Mouse (Mus musculus) forebrain, embryonic 16.5 days (tissue): ENCODE results near the gene Arsg. TPM values are rescaled to one million over a fixed set of nuclear protein-coding genes. Genes with fewer than 3 reads are reported as not detected.

Experiments
- ATAC-seq: fragments of 200-750 bp; cut with Nextera tagmentation; 2 replicates; pipeline ENCODE4 v1.8.0; 2017; ENCODE audit warnings: mild to moderate bottlenecking, moderate library complexity
- H3K27ac ChIP-seq: fragments of 300-500 bp; sonication (generic); 2 replicates; pipeline ENCODE4 v1.5.1; 2014; ENCODE audit warnings: low read length, control low read depth
- H3K27me3 ChIP-seq: fragments of 300-500 bp; sonication (generic); replicated peaks from 2 replicates; pipeline ENCODE4 v1.6.1; 2014; ENCODE audit warnings: low read length; ENCODE audit not compliant: control insufficient read depth, insufficient read depth
- H3K36me3 ChIP-seq: fragments of 300-500 bp; sonication (generic); 2 replicates; pipeline ENCODE4 v1.6.1; 2014; ENCODE audit not compliant: control insufficient read depth, insufficient read depth
- H3K4me1 ChIP-seq: fragments of 300-500 bp; sonication (generic); replicated peaks from 2 replicates; pipeline ENCODE4 v1.6.1; 2014; ENCODE audit warnings: low read length; ENCODE audit not compliant: control insufficient read depth, insufficient read depth
- H3K4me2 ChIP-seq: fragments of 300-500 bp; sonication (generic); 2 replicates; pipeline ENCODE4 v1.6.1; 2014; ENCODE audit warnings: mild to moderate bottlenecking, low read length, control low read depth
- H3K4me3 ChIP-seq: fragments of 300-500 bp; sonication (generic); replicated peaks from 2 replicates; pipeline ENCODE4 v1.5.1; 2014; ENCODE audit warnings: mild to moderate bottlenecking, low read length, control low read depth
- H3K9ac ChIP-seq: fragments of 300-500 bp; sonication (generic); replicated peaks from 2 replicates; pipeline ENCODE4 v1.6.1; 2014; ENCODE audit warnings: low read depth, low read length, control low read depth
- H3K9me3 ChIP-seq: fragments of 300-500 bp; sonication (generic); 2 replicates; pipeline ENCODE4 v1.6.1; 2016; ENCODE audit warnings: low read length; ENCODE audit not compliant: control insufficient read depth
- WGBS: fragments of 180-500 bp; shearing (Covaris S2); extraction: QIAGEN DNeasy Blood & Tissue Kit; methylation state at CpG from one replicate; pipeline ENCODE4 v1.1.7; 2014; 5-methylcytosine and 5-hydroxymethylcytosine counted together
- polyA plus RNA-seq: library from polyadenylated mRNA; unstranded; fragments of >200 nt; fragmentation: Nextera tagmentation; extraction: Ambion mirVana; gene quantifications from 2 replicates; pipeline ENCODE4 v1.2.1, GENCODE M21; 2015

Arsg gene
- polyA plus RNA-seq, 1 experiment from 2014 or later: 4.1 TPM

DNA sequence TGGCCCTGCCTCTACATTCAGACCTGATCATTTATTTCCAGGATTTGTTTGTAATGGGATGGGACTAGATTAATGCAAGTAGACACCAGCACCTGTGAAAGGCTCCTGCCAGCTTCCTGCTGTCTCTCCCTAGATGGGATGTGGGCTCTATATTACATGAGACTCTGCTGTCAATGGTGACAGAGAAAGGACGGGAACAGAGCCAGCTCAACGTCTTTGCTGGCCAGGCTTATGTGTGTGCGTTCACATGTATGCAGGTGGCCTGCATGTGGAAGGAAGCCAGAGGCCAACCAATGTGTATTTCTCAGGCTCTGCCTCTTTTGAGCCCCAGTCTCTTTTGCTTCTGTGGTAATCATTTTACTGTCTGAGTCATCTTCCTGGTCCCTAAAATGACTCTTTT lies 105.4 kb downstream of the Arsg start:
- 58% methylated on average over 3 of the region's 3 CpGs for WGBS
- no peaks in the 10 kb centered on the region for H3K27me3 ChIP-seq

DNA sequence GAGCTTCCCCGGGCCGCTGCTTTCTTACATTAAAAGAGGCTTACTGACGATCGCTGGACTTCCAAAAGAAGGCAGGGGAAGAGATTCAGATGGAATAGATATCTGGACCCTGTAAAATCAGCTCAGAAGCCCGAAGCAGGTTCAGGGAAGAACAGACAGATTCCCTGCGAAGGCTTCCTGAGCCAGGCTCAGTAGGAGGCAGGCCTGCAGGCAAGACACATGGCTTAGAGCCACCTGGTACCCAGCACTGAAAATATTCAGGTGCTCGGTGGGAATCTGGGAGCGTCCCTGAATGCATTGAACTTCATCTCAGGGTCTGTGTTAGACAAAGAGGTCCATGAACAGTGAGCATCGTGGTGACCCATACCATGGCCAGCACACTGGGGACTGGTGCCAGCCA lies 106.8 kb downstream of the Arsg start:
- Histone ChIP-seq H3K36me3 (no peaks in the 10 kb centered on the region), H3K4me1 (peaks cover 22% of the 10 kb centered on the region), H3K9ac (no peak overlapping the region), H3K4me2 (no peak overlapping the region), H3K27ac (no peak overlapping the region), H3K4me3 (no peak overlapping the region), H3K9me3 (no peaks in the 10 kb centered on the region), H3K27me3 (no peaks in the 10 kb centered on the region)
- WGBS: 79% methylated on average over 9 of the region's 9 CpGs
- no peak for ATAC-seq

More for the DNA sequence above, 105.4 kb downstream of the Arsg start:
- Histone ChIP-seq H3K9ac (no peak overlapping the region), H3K4me3 (no peak overlapping the region), H3K27ac (no peak overlapping the region), H3K36me3 (no peaks in the 10 kb centered on the region), H3K9me3 (no peaks in the 10 kb centered on the region), H3K4me2 (no peak overlapping the region), H3K4me1 (peaks cover 23% of the 10 kb centered on the region)
- ATAC-seq: no peak

DNA sequence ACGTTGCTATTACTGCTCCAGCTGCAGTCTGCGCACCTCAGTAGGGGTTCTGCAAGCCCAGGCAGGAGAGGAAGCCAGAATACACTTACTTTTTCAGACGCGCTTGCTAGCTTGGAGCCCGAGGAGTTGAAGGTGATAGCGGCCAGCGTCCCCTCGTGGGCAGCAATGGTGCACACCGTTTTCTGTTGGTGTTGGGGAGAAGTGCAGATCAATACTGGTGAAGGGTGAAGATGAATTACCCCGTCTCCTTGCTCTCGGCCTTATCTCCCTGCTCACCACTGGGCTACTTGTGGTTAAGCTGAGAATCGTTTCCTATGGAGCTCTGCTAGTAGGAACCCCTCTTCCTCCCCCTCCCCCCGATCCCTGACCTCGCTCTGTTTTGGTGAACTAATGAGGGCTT lies 110.8 kb downstream of the Arsg start:
- Histone ChIP-seq H3K27me3 (no peaks in the 10 kb centered on the region), H3K4me2 (no peak overlapping the region), H3K36me3 (no peaks in the 10 kb centered on the region), H3K4me3 (no peak overlapping the region), H3K4me1 (0 out of 2 replicates have a peak, but pooled peaks cover 2% of the 10 kb centered on the region), H3K9me3 (no peaks in the 10 kb centered on the region), H3K9ac (no peak overlapping the region), H3K27ac (no peak overlapping the region)
- 84% methylated on average over 14 of the region's 14 CpGs for WGBS
- ATAC-seq: no peak

DNA sequence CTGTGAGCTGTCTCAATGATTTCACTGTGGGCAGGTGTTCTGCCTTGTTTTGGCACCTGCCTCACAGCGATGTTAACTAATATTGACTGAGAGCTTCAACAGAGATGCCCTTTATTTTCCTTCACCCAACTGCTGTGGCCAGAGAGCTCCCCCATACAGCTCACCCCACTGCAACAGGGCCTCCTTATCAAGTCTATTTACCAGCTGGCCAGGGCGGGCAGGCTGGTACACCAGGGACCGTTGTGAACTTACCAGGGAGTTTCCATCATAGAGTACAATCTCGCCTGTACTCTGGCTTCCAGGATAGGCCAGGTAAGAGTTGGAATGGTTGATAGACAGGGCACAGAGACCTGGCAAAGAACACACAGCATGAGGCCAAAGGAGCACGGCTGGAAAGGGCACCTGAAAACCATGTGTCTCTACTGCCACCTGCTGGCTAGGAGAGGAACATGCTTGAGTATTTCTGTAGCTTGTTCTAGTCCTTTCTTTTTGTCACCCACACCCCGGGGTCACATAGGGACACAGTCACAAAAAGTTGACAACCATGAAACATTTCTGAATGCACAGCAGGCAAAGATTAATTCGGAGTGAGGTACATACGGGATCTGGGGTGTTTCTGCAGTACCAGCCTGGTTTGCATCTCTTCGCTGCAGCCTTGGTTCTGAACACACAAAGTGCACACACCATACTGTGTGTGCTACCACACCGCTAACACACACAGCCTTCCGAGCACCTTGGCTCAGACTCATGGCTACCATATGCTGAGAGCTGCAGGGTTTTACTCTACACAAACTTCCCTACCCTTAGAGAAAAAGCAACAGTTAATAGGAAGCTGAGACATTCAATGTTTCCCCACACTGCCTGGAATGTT lies 111.9 kb downstream of the Arsg start:
- no peak overlapping the region for H3K4me3 ChIP-seq
- no peak overlapping the region for H3K4me2 ChIP-seq
- H3K9me3 ChIP-seq: no peaks in the 10 kb centered on the region
- H3K36me3 ChIP-seq: no peaks in the 10 kb centered on the region
- 0 out of 2 replicates have a peak, but pooled peaks cover 2% of the 10 kb centered on the region for H3K4me1 ChIP-seq
- H3K9ac ChIP-seq: no peak overlapping the region
- WGBS: 47% methylated on average over 11 of the region's 11 CpGs
- peak; percentile 56 for ATAC-seq
- H3K27me3 ChIP-seq: no peaks in the 10 kb centered on the region
- no peak overlapping the region for H3K27ac ChIP-seq

DNA sequence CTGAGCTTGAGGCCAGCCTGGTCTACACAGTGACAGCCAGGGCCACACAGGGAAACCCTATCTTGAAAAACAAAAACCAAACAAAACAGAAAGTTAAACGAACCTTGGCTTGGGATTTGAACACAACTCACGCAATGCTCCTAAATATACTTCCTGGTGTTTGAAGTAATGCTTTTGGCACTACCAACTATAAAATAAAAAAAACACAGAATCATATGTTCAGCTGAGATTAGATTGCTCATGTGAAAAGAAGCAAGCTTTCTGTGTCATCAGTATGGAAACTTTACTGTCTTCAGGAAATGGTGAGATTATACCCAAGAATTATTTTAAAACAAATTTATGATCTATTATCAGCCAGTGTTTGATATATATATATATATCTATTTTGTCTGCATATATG lies 113.2 kb downstream of the Arsg start:
- H3K36me3 ChIP-seq: no peaks in the 10 kb centered on the region
- H3K27me3 ChIP-seq: no peaks in the 10 kb centered on the region
- WGBS: 69% methylated on average over 2 of the region's 2 CpGs
- no peak overlapping the region for H3K9ac ChIP-seq
- ATAC-seq: no peak
- H3K9me3 ChIP-seq: no peaks in the 10 kb centered on the region
- 0 out of 2 replicates have a peak, but pooled peaks cover 2% of the 10 kb centered on the region for H3K4me1 ChIP-seq
- no peak overlapping the region for H3K4me3 ChIP-seq
- no peak overlapping the region for H3K27ac ChIP-seq
- H3K4me2 ChIP-seq: no peak overlapping the region

DNA sequence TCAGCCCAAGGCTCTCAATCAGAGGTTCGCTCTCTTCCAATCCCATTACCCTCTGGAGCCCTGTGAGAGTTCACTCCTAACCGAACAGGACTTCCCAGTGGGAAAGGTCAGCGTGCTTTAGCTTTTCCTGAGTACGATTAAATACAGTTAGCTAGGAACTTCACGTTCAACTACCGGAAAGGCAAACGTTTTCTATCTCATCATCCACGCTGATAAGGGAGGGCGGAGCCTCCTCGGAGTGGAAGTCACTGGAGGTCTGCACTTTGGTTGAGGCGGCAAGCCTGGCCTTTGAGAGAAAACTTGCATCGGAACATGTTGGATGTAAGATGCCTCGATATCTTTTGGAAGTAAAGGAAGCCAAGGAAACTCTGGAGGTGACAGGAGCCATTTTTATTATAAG lies 113.8 kb downstream of the Arsg start:
- no peak overlapping the region for H3K27ac ChIP-seq
- H3K4me2 ChIP-seq: no peak overlapping the region
- H3K27me3 ChIP-seq: no peaks in the 10 kb centered on the region
- no peaks in the 10 kb centered on the region for H3K9me3 ChIP-seq
- H3K4me1 ChIP-seq: 0 out of 2 replicates have a peak, but pooled peaks cover 2% of the 10 kb centered on the region
- 71% methylated on average over 13 of the region's 13 CpGs for WGBS
- H3K4me3 ChIP-seq: no peak overlapping the region
- no peak for ATAC-seq
- no peaks in the 10 kb centered on the region for H3K36me3 ChIP-seq
- no peak overlapping the region for H3K9ac ChIP-seq

DNA sequence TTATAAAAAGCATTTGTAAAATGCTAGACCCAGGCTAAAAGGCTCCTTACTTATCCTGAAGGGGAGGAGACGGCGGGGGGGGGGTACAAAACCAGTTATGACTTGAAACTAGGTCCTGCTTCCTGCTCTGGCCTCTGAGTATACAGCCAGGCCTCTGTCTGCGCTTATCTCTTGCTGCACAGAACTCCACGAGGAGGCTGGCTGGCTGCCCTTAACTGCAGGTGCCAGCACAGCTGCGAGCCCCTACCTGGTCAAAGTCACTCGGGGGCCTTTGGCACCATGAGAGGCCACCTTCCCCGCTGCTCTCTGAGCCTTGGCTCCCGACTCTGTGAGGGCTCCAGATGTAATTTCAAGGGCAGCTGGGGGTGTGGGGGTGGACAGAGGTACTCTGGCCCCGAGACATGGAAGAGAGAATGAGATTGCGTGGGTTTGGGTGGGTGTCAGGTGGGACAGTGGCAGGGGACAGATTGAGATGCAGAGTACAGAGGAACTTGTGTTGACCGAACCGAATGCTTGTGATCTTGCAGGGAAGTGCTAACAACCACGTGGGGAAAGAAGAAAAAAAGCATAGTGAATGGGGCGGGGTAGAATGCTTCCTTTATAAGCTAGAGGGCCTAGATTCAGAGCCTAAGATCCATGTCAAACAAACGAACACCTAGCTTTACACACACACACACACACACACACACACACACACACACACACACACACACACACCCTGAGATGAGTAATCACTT lies 114.6 kb downstream of the Arsg start:
- ATAC-seq: no peak
- Histone ChIP-seq H3K36me3 (no peaks in the 10 kb centered on the region), H3K27me3 (no peaks in the 10 kb centered on the region), H3K4me1 (0 out of 2 replicates have a peak, but pooled peaks cover 2% of the 10 kb centered on the region), H3K27ac (no peak overlapping the region), H3K9ac (no peak overlapping the region), H3K4me3 (no peak overlapping the region), H3K9me3 (no peaks in the 10 kb centered on the region), H3K4me2 (no peak overlapping the region)
- 76% methylated on average over 15 of the region's 15 CpGs for WGBS

DNA sequence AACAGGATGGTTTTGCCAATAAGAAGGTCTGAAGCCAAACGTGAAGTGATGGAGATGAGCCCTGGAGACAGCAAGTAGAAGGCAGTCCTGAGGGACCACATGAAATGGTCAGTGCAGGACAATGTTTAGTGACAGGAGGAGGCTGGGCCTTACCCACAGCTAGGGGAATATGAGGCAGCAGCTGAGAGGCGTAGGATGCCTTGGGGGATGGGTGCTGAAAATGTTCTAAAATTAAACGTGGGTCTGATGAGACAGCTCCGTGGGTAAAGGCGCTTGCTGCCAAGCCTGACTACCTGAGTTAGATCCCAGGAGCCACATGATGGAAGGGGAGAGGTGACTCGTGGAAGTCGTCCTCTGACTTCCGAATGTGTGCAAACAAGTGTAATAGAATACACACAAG lies 116.8 kb downstream of the Arsg start:
- no peaks in the 10 kb centered on the region for H3K9me3 ChIP-seq
- ATAC-seq: no peak

DNA sequence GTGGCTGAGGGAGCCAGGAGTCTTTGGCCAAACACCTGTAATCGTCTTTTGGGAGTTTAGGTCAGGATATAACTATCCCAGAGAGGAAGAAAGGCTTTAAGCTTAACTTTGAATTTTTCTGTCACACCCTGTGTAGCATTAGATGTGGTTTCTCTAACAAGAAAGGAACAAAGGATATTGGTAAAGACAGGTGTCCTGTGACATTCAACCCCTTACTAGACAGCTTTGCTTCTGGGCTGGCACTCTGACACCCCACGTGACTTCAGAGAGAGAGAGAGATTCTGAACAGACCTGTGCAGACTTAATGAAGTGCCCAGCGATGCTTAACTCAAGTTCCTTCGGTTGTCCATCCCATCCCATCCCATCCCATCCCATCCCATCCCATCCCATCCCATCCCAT lies 118.3 kb downstream of the Arsg start:
- Histone ChIP-seq H3K27ac (no peak overlapping the region), H3K9me3 (no peaks in the 10 kb centered on the region), H3K4me1 (no peaks in the 10 kb centered on the region), H3K9ac (no peak overlapping the region), H3K4me2 (no peak overlapping the region), H3K36me3 (no peaks in the 10 kb centered on the region), H3K27me3 (no peaks in the 10 kb centered on the region), H3K4me3 (no peak overlapping the region)
- 76% methylated on average over 4 of the region's 4 CpGs for WGBS
- ATAC-seq: no peak

More for the DNA sequence above, 116.8 kb downstream of the Arsg start:
- Histone ChIP-seq H3K27ac (no peak overlapping the region), H3K27me3 (no peaks in the 10 kb centered on the region), H3K4me3 (no peak overlapping the region), H3K36me3 (no peaks in the 10 kb centered on the region), H3K4me2 (no peak overlapping the region), H3K9ac (no peak overlapping the region), H3K4me1 (no peaks in the 10 kb centered on the region)
- whole genome bisulfite sequencing: 85% methylated on average over 8 of the region's 8 CpGs
